Mouse (Mus musculus): ENCODE results near the gene Nop9. TPM values are rescaled to one million over a fixed set of nuclear protein-coding genes. Genes with fewer than 3 reads are reported as not detected.

Gene Nop9
- total RNA-seq (2023; ENCODE audit: inconsistent age) = 29.2 to 37.3 TPM (median 34.5 TPM) in 4 replicates

GRCm38 (mm10) chr14:55745180-55745860, at the start of gene Nop9, which contains the start of gene Dhrs1:
TSS of gene Nop9 (plus strand) at chr14:55745693.
TSS of gene Dhrs1 (minus strand) at chr14:55745690.

GRCm38 (mm10) chr14:55713729-55714122, 31.8 kb upstream of the Nop9 start, which contains the start of gene Tgm1:
TSS of gene Tgm1 (minus strand) at chr14:55713926.

GRCm38 (mm10) chr14:55721700-55722437, 23.6 kb upstream of the Nop9 start, which contains the start of gene Rabggta:
TSS of gene Rabggta (minus strand) at chr14:55722263.

GRCm38 (mm10) chr14:55758363-55758784, 12.9 kb downstream of the Nop9 start, which contains the start of gene Cideb:
TSS of gene Cideb (minus strand) at chr14:55758458.

GRCm38 (mm10) chr14:55761163-55761562, 15.7 kb downstream of the Nop9 start, which contains the start of gene Ltb4r2:
TSS of gene Ltb4r2 (plus strand) at chr14:55761428.

GRCm38 (mm10) chr14:55765696-55766095, 20.2 kb downstream of the Nop9 start, which contains the start of gene Ltb4r1:
TSS of gene Ltb4r1 (plus strand) at chr14:55765962.

GRCm38 (mm10) chr14:55783958-55784235, 38.4 kb downstream of the Nop9 start, which contains the start of gene Adcy4:
TSS of gene Adcy4 (minus strand) at chr14:55784095.

GRCm38 (mm10) chr14:55788256-55789050, 43.0 kb downstream of the Nop9 start, which contains the start of gene Ripk3:
TSS of gene Ripk3 (minus strand) at chr14:55788865.

Other genes with a start within 250 kb of the Nop9 start
- not detected in 4 replicates for gene Cpne6, start 235.2 kb upstream of the Nop9 start, total RNA-seq (2023; ENCODE audit: inconsistent age)
- not detected in 4 replicates for gene Nrl, start 220.7 kb upstream of the Nop9 start, total RNA-seq (2023; ENCODE audit: inconsistent age)
- 44.0 to 58.0 TPM (median 50.7 TPM) in 4 replicates for gene Pck2, start 205.4 kb upstream of the Nop9 start, total RNA-seq (2023; ENCODE audit: inconsistent age)
- gene Dcaf11, start 185.7 kb upstream of the Nop9 start, total RNA-seq (2023; ENCODE audit: inconsistent age) = 80.8 to 92.0 TPM (median 87.8 TPM) in 4 replicates
- 3.9 to 9.7 TPM (median 8.6 TPM) in 4 replicates for gene A730061H03Rik, start 185.3 kb upstream of the Nop9 start, total RNA-seq (2023; ENCODE audit: inconsistent age)
- gene Fitm1, start 170.1 kb upstream of the Nop9 start, total RNA-seq (2023; ENCODE audit: inconsistent age) = not detected in 4 replicates
- 237 to 297 TPM (median 278 TPM) in 4 replicates for gene Psme1, start 167.6 kb upstream of the Nop9 start, total RNA-seq (2023; ENCODE audit: inconsistent age)
- 4.8 to 8.4 TPM (median 7.1 TPM) in 4 replicates for gene Emc9, start 160.4 kb upstream of the Nop9 start, total RNA-seq (2023; ENCODE audit: inconsistent age)
- gene Psme2, start 154.6 kb upstream of the Nop9 start, total RNA-seq (2023; ENCODE audit: inconsistent age) = 270 to 386 TPM (median 320 TPM) in 4 replicates
- gene Rnf31, start 154.0 kb upstream of the Nop9 start, total RNA-seq (2023; ENCODE audit: inconsistent age) = 98.7 to 119 TPM (median 107 TPM) in 4 replicates
- 84.6 to 115 TPM (median 102 TPM) in 4 replicates for gene Irf9, start 142.1 kb upstream of the Nop9 start, total RNA-seq (2023; ENCODE audit: inconsistent age)
- 0.84 to 1.9 TPM (median 1.3 TPM) in 4 replicates for gene Rec8, start 127.7 kb upstream of the Nop9 start, total RNA-seq (2023; ENCODE audit: inconsistent age)
- gene Ipo4, start 109.7 kb upstream of the Nop9 start, total RNA-seq (2023; ENCODE audit: inconsistent age) = 42.8 to 71.0 TPM (median 59.7 TPM) in 4 replicates
- 1.2 to 6.3 TPM (median 3.5 TPM) in 4 replicates for gene Gm49378, start 107.8 kb upstream of the Nop9 start, total RNA-seq (2023; ENCODE audit: inconsistent age)
- 43.5 to 50.3 TPM (median 46.2 TPM) in 4 replicates for gene Tm9sf1, start 101.9 kb upstream of the Nop9 start, total RNA-seq (2023; ENCODE audit: inconsistent age)
- gene Tssk4, start 95.5 kb upstream of the Nop9 start, total RNA-seq (2023; ENCODE audit: inconsistent age) = 2.7 to 3.3 TPM (median 3.2 TPM) in 4 replicates
- 48.6 to 57.5 TPM (median 51.4 TPM) in 4 replicates for gene Mdp1, start 85.2 kb upstream of the Nop9 start, total RNA-seq (2023; ENCODE audit: inconsistent age)
- gene Gmpr2, start 73.8 kb upstream of the Nop9 start, total RNA-seq (2023; ENCODE audit: inconsistent age) = 21.8 to 29.4 TPM (median 27.7 TPM) in 4 replicates
- gene Nedd8, start 73.6 kb upstream of the Nop9 start, total RNA-seq (2023; ENCODE audit: inconsistent age) = 173 to 208 TPM (median 188 TPM) in 4 replicates
- 158 to 162 TPM (median 159 TPM) in 4 replicates for gene Tinf2, start 63.9 kb upstream of the Nop9 start, total RNA-seq (2023; ENCODE audit: inconsistent age)
- gene Tgm1, start 31.8 kb upstream of the Nop9 start, total RNA-seq (2023; ENCODE audit: inconsistent age) = 1.2 to 3.0 TPM (median 1.2 TPM) in 4 replicates
- gene Rabggta, start 23.4 kb upstream of the Nop9 start, total RNA-seq (2023; ENCODE audit: inconsistent age) = 73.0 to 82.3 TPM (median 79.9 TPM) in 4 replicates
- gene Dhrs1, start within 50 bp of the Nop9 start, total RNA-seq (2023; ENCODE audit: inconsistent age) = 23.1 to 26.7 TPM (median 25.5 TPM) in 4 replicates
- not detected in 4 replicates for gene Cideb, start 12.8 kb downstream of the Nop9 start, total RNA-seq (2023; ENCODE audit: inconsistent age)
- 0.22 to 0.84 TPM (median 0.36 TPM) in 3 of 4 replicates, not detected in the other for gene Ltb4r2, start 15.7 kb downstream of the Nop9 start, total RNA-seq (2023; ENCODE audit: inconsistent age)
- gene Ltb4r1, start 20.3 kb downstream of the Nop9 start, total RNA-seq (2023; ENCODE audit: inconsistent age) = not detected in 4 replicates
- 0.24 to 1.4 TPM (median 0.48 TPM) in 3 of 4 replicates, not detected in the other for gene Adcy4, start 38.4 kb downstream of the Nop9 start, total RNA-seq (2023; ENCODE audit: inconsistent age)
- 86.4 to 109 TPM (median 93.4 TPM) in 4 replicates for gene Ripk3, start 43.2 kb downstream of the Nop9 start, total RNA-seq (2023; ENCODE audit: inconsistent age)
- gene Nfatc4, start 77.5 kb downstream of the Nop9 start, total RNA-seq (2023; ENCODE audit: inconsistent age) = not detected in 4 replicates
- 0.06 to 0.09 TPM in 2 of 4 replicates, not detected in the others for gene Nynrin, start 108.3 kb downstream of the Nop9 start, total RNA-seq (2023; ENCODE audit: inconsistent age)
- gene Cbln3, start 138.7 kb downstream of the Nop9 start, total RNA-seq (2023; ENCODE audit: inconsistent age) = 0.22 TPM in 1 of 4 replicates, not detected in the others
- 92.3 to 98.0 TPM (median 96.5 TPM) in 4 replicates for gene Khnyn, start 139.3 kb downstream of the Nop9 start, total RNA-seq (2023; ENCODE audit: inconsistent age)
- 25.6 to 37.3 TPM (median 31.5 TPM) in 4 replicates for gene Sdr39u1, start 154.6 kb downstream of the Nop9 start, total RNA-seq (2023; ENCODE audit: inconsistent age)
- 0.66 TPM in 1 of 4 replicates, not detected in the others for gene Cma1, start 199.0 kb downstream of the Nop9 start, total RNA-seq (2023; ENCODE audit: inconsistent age)
- not detected in 4 replicates for gene Cma2, start 205.3 kb downstream of the Nop9 start, total RNA-seq (2023; ENCODE audit: inconsistent age)

All from B cell, adult (primary cell).